Mouse (Mus musculus) limb, embryonic 10.5 days (tissue): ENCODE data around the gene Fli1. TPM values are rescaled to one million over a fixed set of nuclear protein-coding genes. Genes with fewer than 3 reads are reported as not detected.

Experiments
- DNase-seq: peaks from one replicate; pipeline ENCODE4 v3.0.0-alpha.2; 2017; ENCODE audit warnings: low spot score
- H3K27ac ChIP-seq: fragments of 300-500 bp; sonication (generic); 2 replicates; pipeline ENCODE4 v1.5.1; 2016; ENCODE audit warnings: mild to moderate bottlenecking
- H3K27me3 ChIP-seq: fragments of 300-500 bp; sonication (generic); 2 replicates; pipeline ENCODE4 v1.6.1; 2016; ENCODE audit warnings: low read depth, mild to moderate bottlenecking; ENCODE audit not compliant: poor library complexity, severe bottlenecking
- H3K36me3 ChIP-seq: fragments of 300-500 bp; sonication (generic); 2 replicates; pipeline ENCODE4 v1.6.1; 2016; ENCODE audit warnings: mild to moderate bottlenecking, moderate library complexity
- H3K4me1 ChIP-seq: fragments of 300-500 bp; sonication (generic); 2 replicates; pipeline ENCODE4 v1.6.1; 2016
- H3K4me3 ChIP-seq: fragments of 300-500 bp; sonication (generic); 2 replicates; pipeline ENCODE4 v1.5.1; 2016; ENCODE audit warnings: mild to moderate bottlenecking, moderate library complexity
- H3K9me3 ChIP-seq: fragments of 300-500 bp; sonication (generic); replicated peaks from 2 replicates; pipeline ENCODE4 v1.6.1; 2016; ENCODE audit warnings: mild to moderate bottlenecking
- WGBS: fragments of 180-500 bp; shearing (Covaris S2); methylation state at CpG from one replicate; pipeline ENCODE4 v1.1.7; 2016; 5-methylcytosine and 5-hydroxymethylcytosine counted together
- polyA plus RNA-seq: library from polyadenylated mRNA; unstranded; fragments of >200 nt; fragmentation: Nextera tagmentation; extraction: Ambion mirVana; gene quantifications from 2 replicates; pipeline ENCODE4 v1.2.1, GENCODE M21; 2016

The Fli1 gene
- polyA plus RNA-seq, 1 experiment from 2014 or later = 71.2 TPM

DNA sequence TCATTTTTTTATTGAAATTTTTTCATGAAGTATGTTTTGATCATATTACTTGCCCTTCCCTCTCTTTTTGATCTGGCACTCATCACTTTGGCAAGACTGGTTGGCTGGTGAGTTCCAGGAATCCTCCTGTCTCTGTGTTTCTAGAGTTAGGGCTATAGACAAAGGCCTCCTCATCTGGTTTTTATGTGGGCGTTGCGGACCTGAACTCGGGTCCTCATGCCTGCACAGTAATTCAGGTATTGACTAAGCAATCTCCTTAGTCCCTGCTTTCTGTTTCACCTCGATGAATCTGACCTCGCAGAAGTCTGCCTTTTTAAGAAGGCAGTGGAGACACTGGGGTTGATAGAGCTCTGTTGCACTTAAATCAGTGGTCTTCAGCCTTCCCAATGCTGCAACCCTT, 54.8 kb downstream of the Fli1 start:
- Histone ChIP-seq H3K27me3 (no peaks in the 10 kb centered on the region), H3K27ac (no peak overlapping the region), H3K36me3 (peaks cover 55% of the 10 kb centered on the region), H3K9me3 (no peaks in the 10 kb centered on the region), H3K4me3 (no peak overlapping the region), H3K4me1 (peaks cover 39% of the 10 kb centered on the region)
- 92% methylated on average over 5 of the region's 5 CpGs for WGBS
- no peak for DNase-seq

DNA sequence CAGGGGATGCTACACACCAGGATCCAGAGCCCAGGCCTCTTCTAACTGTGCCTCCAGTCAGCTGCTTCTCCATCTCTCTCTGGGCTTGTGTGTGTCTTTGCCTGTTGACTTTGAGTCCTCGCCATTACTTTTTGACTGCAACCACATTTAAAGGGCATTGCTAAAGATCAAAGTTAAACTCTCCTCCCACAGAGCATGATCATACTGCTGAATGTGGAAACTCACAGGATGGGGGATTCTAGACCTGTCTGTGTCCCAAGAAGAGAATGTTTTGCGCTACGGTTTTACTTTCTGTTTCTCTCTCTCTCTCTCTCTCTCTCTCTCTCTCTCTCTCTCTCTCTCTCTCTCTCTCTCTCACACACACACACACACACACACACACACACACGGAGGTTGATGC, 55.3 kb downstream of the Fli1 start:
- Histone ChIP-seq H3K27me3 (no peaks in the 10 kb centered on the region), H3K4me3 (no peak overlapping the region), H3K9me3 (no peaks in the 10 kb centered on the region), H3K27ac (no peak overlapping the region), H3K4me1 (peaks cover 35% of the 10 kb centered on the region), H3K36me3 (peaks cover 56% of the 10 kb centered on the region)
- DNase-seq = no peak
- WGBS = 84% methylated on average over 4 of the region's 4 CpGs

DNA sequence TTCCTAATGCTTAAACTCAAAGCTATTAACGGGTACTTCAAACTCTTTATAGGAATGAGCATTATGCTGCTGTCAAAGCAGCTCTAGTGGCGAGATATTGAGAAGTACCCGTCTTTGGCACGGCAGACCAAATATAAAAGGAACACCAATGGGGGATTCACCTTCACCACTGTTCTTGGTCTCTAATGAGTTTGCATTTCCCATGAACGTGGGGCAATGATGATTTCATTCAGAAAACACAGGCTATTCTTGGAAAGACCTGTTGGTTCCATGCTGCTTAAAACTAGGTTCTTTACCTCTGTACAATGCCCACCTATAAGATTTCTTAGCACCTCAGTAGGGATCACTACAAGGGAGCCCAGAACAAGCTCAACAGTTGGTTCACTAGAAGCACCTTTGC, 62.2 kb downstream of the Fli1 start:
- Histone ChIP-seq H3K36me3 (peaks cover 66% of the 10 kb centered on the region), H3K9me3 (no peaks in the 10 kb centered on the region), H3K27ac (no peak overlapping the region), H3K27me3 (no peaks in the 10 kb centered on the region), H3K4me3 (no peak overlapping the region), H3K4me1 (peaks cover 30% of the 10 kb centered on the region)
- 89% methylated on average over 5 of the region's 5 CpGs for WGBS
- no peak for DNase-seq

DNA sequence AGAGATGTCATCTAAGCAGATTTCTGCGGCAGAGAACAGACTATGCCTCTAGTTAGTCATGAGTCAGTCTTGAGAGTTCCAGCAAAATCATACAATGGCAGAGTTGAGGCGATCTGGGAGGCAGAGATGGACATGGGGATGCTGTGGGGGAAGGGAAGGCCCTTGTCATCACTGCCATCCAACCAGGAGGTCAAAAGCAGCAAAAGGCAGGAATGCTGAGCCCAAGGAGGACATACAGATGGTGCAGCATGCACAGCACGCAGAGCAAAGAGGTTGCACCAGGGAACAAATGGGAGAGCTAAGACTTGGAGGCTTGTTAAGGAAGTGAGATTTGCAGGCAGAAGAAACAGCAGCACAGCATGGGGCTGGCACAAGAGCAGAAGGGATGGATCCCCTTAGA, 63.9 kb downstream of the Fli1 start:
- Histone ChIP-seq H3K4me3 (no peak overlapping the region), H3K36me3 (peaks cover 66% of the 10 kb centered on the region), H3K4me1 (peaks cover 24% of the 10 kb centered on the region), H3K27me3 (no peaks in the 10 kb centered on the region), H3K27ac (no peak overlapping the region), H3K9me3 (no peaks in the 10 kb centered on the region)
- DNase-seq = no peak
- WGBS = 60% methylated on average over 3 of the region's 3 CpGs

DNA sequence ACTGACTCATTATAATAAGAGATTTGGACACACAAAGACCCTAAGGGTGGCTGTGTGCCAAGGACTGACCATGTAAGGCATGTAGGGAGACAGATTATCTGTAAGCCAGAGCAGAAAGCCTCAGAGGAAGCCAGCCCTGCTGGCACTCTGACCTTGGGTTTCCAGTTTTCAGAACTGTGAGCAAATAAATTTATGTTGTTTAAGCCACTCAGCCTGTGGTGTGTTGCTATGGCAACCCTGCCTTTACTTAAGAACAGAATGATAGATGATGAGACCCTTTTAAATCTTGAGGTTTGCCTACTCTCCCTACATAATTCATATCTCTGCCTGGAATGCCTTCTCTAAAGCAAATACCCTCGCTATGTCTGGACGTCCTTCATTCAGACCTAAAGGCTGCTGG, 64.6 kb downstream of the Fli1 start:
- Histone ChIP-seq H3K4me3 (no peak overlapping the region), H3K4me1 (peaks cover 24% of the 10 kb centered on the region), H3K27ac (no peak overlapping the region), H3K36me3 (peaks cover 66% of the 10 kb centered on the region), H3K27me3 (no peaks in the 10 kb centered on the region), H3K9me3 (no peaks in the 10 kb centered on the region)
- 65% methylated on average over 2 of the region's 2 CpGs for WGBS
- DNase-seq = no peak

DNA sequence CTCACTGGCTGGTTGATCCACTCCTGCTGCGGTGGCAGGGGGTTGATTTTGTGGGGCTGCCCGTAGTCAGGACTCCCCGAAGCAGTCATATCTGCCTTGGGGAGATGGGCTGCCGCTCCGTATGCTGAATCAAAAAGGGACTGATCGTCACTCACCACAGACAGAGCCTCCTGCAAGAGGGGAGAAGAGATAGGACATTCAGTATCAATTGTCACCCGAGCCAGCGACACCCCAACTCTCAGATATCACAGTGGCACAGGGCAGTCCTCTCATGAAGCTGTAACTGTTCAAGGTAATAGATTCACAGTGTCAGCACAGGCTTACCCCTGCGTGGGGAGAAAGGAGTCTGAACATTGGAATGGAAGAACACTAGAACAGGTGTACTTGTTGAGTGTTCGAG, 66.1 kb downstream of the Fli1 start:
- H3K27me3 ChIP-seq = no peaks in the 10 kb centered on the region
- no peak overlapping the region for H3K4me3 ChIP-seq
- no peaks in the 10 kb centered on the region for H3K9me3 ChIP-seq
- DNase-seq = no peak
- no peak overlapping the region for H3K27ac ChIP-seq
- peaks cover 24% of the 10 kb centered on the region for H3K4me1 ChIP-seq
- peaks cover 70% of the 10 kb centered on the region for H3K36me3 ChIP-seq
- 94% methylated on average over 10 of the region's 10 CpGs for WGBS

DNA sequence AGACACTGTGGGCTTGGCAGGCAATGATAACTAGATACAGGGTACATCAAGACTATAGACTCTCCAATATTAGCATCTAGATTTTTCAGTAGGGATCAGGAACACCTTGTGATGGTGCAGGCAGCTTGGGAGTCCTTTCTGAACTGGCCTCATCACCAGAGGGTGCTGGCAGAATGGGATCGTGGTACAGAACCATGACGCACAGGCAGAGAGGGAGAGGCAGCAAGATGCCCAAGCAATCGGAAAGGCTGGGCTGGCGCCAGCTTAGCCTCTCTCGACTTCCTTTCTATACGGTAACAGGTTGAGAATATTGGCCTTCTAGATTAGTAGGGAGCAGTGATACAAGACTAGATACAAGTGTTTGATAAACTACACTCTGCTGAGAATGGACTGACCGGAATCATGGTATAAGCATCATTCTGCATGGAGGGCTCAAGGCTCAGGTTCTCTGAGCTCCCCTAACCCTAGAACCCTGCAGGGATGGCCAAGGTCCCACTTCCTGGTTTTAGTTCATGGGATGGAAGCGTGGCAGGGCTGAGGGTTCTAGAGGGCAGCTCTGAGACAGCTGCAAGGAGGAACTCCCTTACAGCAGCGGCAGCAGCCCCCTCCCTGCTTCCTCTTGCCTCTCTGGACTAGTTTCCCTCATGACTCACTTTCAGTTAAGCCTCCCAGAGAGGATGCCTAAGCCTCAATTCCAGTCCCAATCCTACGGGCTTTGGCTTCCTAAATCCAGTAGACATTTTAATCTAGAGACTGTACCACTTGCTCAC, 67.9 kb downstream of the Fli1 start:
- peaks cover 23% of the 10 kb centered on the region for H3K4me1 ChIP-seq
- no peaks in the 10 kb centered on the region for H3K27me3 ChIP-seq
- H3K4me3 ChIP-seq = no peak overlapping the region
- DNase-seq = no peak
- WGBS = 83% methylated on average over 10 of the region's 10 CpGs
- peaks cover 75% of the 10 kb centered on the region for H3K36me3 ChIP-seq
- H3K27ac ChIP-seq = no peak overlapping the region
- no peaks in the 10 kb centered on the region for H3K9me3 ChIP-seq

DNA sequence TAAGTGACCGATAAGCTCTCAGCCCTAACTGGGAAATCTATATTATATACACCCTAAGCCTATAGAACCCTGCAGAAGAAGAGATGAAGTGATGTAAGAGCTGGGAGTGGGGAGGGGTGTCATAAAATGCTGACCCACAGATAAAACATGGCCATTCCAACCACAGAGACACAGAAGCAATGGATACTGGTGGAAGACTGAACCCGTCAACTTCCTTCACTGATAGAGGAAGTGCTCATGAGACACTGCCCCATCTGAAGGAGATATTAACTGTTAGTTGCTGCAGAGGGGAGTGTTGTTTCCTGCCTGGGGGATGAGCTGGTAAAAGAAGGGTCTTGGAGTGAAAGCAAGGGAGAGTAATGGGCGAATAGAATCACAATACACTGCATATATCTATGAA, 70.3 kb downstream of the Fli1 start:
- H3K27ac ChIP-seq = no peak overlapping the region
- 90% methylated on average over 3 of the region's 3 CpGs for WGBS

DNA sequence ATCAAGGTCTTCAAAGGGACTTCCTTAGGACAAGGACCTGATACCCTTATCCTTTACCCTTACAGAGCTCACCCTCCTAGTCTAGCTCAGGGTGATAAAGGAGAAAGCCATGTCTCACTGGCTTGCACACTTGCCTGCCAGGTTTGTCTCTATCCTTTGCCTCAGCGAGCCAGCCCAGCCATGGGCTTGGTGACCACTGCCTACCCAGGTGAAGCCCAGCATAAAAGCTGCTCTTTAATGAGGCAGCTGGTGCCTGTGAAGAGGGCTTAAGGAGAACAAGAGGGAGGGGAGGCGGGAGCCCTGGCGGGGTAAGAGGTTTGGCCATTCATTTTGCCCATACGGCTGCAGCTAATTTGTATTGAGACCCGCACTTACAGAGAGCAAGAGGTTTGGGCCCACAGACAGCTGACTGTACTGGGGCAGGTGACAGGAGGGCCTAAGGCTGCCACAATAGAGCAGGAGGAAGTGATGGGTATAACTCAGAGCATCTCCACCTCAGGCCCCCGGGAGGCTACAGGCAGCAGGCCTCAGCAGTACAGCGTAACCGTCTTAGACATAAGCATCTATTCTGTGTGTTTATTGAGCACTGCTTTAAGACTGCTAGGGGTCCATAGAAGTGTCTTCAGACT, 73.4 kb downstream of the Fli1 start:
- Histone ChIP-seq H3K4me3 (no peak overlapping the region), H3K27ac (no peak overlapping the region), H3K27me3 (no peaks in the 10 kb centered on the region), H3K4me1 (peaks cover 20% of the 10 kb centered on the region), H3K36me3 (peaks cover 98% of the 10 kb centered on the region), H3K9me3 (no peaks in the 10 kb centered on the region)
- no peak for DNase-seq
- 80% methylated on average over 8 of the region's 8 CpGs for WGBS

More for the DNA sequence above, 70.3 kb downstream of the Fli1 start:
- DNase-seq = no peak
- H3K4me1 ChIP-seq = peaks cover 16% of the 10 kb centered on the region
- no peak overlapping the region for H3K4me3 ChIP-seq
- no peaks in the 10 kb centered on the region for H3K9me3 ChIP-seq
- peaks cover 96% of the 10 kb centered on the region for H3K36me3 ChIP-seq
- no peaks in the 10 kb centered on the region for H3K27me3 ChIP-seq

DNA sequence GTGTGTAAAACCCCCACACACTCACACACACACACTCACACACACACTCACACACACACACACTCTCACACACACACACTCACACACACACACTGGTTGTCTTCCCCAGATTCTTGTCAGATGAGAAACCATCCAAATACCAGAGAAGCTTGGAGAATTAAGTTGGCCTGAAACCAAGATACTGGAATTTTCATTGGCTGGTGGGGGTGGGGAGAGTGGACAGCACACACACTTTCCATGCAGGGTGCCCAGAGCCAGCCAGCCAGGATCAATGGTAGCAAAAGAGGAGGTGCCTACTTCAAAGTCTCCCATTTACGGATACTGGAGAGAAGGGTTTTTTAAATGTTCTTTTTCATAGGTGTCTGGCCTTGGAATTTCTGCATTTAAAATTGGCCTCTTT, 74.3 kb downstream of the Fli1 start:
- DNase-seq = no peak
- Histone ChIP-seq H3K27ac (no peak overlapping the region), H3K4me3 (no peak overlapping the region), H3K4me1 (peaks cover 20% of the 10 kb centered on the region), H3K36me3 (peaks cover 98% of the 10 kb centered on the region), H3K27me3 (no peaks in the 10 kb centered on the region), H3K9me3 (no peaks in the 10 kb centered on the region)
- 81% methylated on average over 1 of the region's 1 CpGs for WGBS

DNA sequence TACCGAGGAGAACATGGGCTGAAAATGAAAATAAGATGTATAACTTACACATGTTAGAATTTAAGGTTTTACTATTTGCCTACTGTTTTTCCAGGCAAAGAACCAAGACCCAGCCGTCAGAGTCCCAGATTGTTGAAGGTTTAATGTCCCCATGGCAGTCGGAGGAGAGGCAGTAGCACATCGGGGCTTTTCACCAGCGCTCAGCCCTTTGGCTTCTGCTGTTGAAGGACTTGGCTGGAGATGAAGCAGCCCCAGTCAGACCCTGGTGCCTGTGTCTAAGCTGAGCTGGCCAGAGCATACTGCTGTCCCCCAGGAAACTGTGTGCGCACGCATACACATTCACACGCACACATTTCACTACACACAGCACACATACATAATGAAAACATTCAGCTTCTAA, 75.2 kb downstream of the Fli1 start:
- H3K27ac ChIP-seq = no peak overlapping the region
- peaks cover 20% of the 10 kb centered on the region for H3K4me1 ChIP-seq
- 90% methylated on average over 8 of the region's 8 CpGs for WGBS
- no peak for DNase-seq
- H3K36me3 ChIP-seq = peaks cover 98% of the 10 kb centered on the region
- no peak overlapping the region for H3K4me3 ChIP-seq
- no peaks in the 10 kb centered on the region for H3K27me3 ChIP-seq
- H3K9me3 ChIP-seq = no peaks in the 10 kb centered on the region

DNA sequence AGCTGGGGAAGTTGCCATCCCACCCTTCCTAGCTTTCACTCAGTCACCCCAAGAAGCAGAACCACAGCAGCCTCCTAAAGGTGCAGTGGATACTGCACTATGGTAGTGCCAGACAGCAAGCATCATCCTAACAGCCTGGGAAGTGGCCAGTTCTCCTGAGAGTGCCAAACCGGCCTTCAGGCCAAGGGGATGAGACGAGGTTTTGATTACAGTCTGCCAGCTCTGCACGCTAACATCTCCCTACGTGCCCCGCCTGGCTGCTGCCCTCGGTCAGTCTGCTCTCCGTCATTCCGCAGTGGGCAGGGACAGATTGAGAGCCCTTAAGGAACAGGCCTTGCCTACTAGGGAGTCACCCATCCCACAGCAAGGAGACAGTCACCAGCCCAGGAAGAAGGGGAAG, 75.8 kb downstream of the Fli1 start:
- no peak for DNase-seq
- 66% methylated on average over 8 of the region's 8 CpGs for WGBS
- Histone ChIP-seq H3K27me3 (no peaks in the 10 kb centered on the region), H3K4me1 (peaks cover 20% of the 10 kb centered on the region), H3K36me3 (peaks cover 98% of the 10 kb centered on the region), H3K4me3 (no peak overlapping the region), H3K9me3 (no peaks in the 10 kb centered on the region), H3K27ac (0 out of 2 replicates have a peak overlapping the region, but pooled peaks have one; percentile 9)

DNA sequence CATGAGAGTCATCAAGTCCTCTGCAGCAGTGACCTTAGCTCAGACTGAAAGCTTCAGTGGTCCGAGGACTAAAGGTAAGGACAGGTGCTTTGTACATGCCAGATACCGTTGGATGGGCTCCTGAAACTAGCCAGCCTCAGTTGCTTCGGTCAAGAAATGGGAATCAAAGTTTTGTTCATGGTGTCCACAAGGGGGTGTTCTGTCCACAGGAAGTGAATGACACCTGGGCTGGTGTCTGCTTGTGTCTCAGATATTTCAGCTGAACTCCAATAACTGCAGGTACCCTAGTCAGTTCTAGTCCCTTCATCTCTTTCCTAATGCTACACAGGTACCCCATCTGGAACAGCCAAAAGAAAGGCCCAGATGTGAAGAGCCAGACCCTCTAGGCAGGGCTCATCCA, 86.0 kb downstream of the Fli1 start:
- Histone ChIP-seq H3K9me3 (no peaks in the 10 kb centered on the region), H3K27ac (no peak overlapping the region), H3K36me3 (peaks cover 99% of the 10 kb centered on the region), H3K4me3 (no peak overlapping the region), H3K4me1 (peaks cover 13% of the 10 kb centered on the region; the same call in 1 of the 2 replicates), H3K27me3 (no peaks in the 10 kb centered on the region)
- 75% methylated on average over 3 of the region's 3 CpGs for WGBS
- no peak for DNase-seq
